Mouse (Mus musculus) intestine, embryonic 14.5 days (tissue): ENCODE data around the gene Uts2b. TPM values are rescaled to one million over a fixed set of nuclear protein-coding genes. Genes with fewer than 3 reads are reported as not detected.

Experiments
- polyA plus RNA-seq: library from polyadenylated mRNA; unstranded; fragments of >200 nt; fragmentation: Nextera tagmentation; extraction: Ambion mirVana; gene quantifications from 2 replicates; pipeline ENCODE4 v1.2.1, GENCODE M21; 2014

Gene Uts2b
- polyA plus RNA-seq, 1 experiment from 2014 or later, result not detected

Other genes with a start within 250 kb of the Uts2b start
- gene Ostn, start 62.8 kb downstream of the Uts2b start, polyA plus RNA-seq, result not detected in 2 replicates
- gene Ccdc50, start 18.6 kb upstream of the Uts2b start, polyA plus RNA-seq, result 62.2 and 68.0 TPM in 2 replicates